Mouse (Mus musculus) c-Kit-positive CD71-positive TER-119-positive erythroid progenitor cells, embryonic 14.5 days (primary cell): ENCODE results near the gene Wapl.

Experiments
- DNase-seq: peaks from one replicate; pipeline ENCODE4 v3.0.0-alpha.2; 2013; ENCODE audit warnings: low spot score

Gene Wapl

DNA sequence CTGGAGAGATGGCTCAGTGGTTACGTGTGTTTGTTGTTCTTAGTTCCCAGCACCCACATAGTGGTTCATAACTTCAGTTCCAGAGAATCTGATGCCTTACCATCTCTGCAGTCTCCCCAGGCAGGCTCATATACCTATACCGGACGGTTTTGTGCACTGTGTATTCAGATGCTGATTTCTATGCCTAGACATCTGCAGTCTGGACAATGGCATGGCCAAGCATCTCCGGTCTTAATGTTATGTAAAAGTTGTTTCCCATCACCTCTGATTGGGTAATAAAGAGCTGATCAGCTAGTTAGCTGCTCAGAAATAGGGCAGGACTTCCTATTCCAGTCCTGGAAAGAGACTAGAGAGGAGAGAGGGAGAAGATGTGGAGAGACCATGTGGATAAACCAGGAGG is 20.2 kb downstream of the Wapl start:
- DNase-seq, result no peak

DNA sequence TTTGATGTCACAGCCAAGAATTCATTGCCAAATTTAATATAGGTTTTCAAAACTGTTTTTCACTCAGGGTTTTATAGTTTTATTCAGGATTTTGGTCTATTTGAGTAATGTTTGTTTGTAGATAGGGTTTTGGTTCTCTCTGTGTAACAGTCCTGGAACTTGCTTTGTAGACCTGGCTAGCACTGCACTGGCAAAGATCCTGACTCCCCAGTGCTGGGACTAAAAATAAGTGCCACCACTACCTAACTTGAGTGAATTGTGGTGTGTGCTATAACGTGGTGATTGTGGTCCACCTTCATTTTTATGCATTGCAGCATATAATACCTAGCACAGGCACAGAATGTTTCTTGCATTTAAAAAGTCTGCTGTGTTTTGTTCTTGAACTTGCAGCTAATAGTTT is 23.6 kb downstream of the Wapl start:
- no peak for DNase-seq

DNA sequence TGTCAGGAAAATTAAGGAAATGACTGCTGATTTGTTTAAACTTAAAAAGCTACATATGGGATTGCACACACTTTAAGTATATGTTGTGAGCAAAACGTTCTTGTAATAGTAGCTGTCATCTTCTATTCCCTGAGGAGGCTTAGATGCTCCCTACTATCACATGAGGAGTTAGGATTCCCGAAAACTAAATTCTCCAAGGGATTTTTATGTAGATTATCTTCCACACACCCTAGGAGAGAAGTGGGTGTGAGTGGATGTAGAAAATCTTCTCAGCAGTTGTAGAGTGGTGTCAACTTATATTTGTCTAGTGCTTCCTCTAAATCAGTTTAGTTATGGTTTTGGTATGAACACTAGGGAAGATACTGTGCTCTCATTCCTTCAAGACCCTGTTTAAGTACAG is 36.5 kb downstream of the Wapl start:
- no peak for DNase-seq

DNA sequence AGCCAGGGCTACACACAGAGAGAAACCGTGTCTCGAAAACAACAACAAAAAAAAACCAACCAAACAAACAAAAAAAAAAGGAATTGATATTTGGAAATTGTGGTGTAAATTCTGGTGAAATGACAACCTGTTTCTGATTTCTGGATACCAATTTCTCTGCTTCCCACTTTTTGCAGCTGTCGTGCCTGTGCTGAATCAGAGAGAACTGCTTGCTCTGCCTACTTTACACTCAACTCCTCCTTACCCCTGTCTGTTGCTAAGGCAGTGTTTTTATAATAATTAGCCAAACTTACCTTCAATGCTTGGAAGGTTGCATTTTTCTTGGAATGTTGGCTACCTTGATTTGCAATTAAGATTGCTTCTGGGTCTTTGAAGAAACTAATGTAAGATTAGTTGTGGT is 38.3 kb downstream of the Wapl start:
- DNase-seq, result no peak

DNA sequence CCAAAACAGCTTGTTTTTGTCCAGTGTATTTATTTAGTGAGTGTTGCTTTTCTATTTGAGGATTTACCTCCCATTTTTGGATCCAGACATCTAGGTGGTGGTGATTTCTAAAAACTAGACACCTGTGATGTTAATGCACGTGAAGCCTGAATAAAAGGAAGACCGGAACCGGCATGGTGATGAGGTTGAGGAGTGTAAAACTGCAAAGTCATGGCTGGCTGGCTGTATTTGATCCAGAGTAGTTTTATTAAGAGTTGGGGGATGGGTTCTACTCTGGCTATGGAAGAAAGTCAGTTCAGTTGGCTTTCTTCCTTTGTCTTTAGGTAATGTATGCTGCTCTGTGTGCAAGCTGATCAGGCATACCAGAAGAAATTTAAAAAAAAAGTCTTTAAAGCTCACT is 39.1 kb downstream of the Wapl start:
- no peak for DNase-seq

DNA sequence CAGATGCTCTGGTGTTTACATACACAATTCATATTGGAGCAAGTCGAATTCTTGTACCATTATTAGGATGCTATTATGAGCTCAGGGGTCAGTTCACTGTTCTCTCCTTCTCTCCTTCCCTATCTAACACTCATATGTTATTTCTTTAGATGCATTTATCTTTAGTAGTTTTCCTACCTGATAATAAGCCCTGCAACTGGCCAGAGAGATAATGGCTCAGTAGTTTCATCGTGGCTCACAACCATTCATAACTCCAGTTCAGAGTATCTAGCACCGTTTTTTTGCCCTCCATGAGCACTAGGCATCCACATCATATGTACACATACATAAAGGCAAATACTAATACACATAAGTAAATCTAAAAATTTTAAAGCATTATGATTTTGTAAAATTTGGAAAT is 44.4 kb downstream of the Wapl start:
- peak; percentile 37 for DNase-seq

DNA sequence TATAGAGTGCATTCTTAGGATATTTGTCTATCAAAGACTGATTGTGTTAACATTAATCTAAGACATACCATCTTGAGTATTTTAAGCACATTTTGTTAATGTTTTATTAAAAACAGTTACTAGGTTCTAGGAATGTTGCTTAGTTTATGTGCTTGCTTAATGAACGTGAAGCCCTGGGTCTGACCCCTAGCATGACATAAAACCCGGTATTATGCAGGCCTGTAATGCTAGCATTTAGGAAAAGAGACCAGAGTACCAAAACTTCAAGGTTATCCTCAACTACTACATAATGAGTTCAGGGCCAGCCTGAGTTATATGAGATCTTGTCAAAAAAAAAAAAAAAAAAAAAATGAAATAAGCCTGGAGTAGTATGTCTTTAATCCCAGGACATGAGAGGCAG is 54.0 kb downstream of the Wapl start:
- DNase-seq, result no peak

DNA sequence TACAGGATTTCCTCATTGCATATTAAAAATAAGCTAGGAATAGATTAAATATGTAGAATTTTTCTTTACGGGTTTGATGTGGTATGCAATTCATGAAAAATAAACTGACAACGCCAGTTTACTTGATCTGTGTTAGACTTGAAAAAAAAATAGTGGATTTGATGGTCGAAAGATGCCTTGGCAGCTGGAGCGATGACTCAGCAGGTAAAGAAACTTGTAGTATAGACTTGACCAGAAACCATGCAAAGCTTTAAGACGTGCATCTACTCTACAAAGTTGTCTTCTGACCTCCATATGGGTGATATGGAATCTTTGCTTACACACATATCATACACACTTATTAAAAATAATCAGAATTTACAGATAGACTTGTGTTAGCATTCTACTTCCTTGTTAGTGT is 61.7 kb downstream of the Wapl start:
- DNase-seq, result no peak

DNA sequence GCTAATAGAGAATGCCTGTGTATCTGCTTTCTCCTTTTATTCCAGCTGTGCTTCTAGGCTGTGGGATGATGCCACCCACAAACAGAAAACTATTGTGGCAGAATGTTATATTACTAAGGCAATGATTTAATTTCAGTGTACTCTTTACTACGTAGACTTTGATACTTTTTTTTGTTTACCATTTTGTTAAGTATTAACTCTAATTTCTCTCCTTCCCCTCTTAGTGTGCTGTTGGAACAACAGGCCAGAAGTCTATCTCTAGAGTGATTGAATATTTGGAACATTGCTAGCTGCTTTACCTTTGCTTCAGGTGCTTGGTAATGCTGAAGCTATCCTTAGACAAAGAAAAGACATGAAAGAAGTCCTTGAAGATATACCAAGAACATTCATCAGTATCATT is 71.7 kb downstream of the Wapl start:
- no peak for DNase-seq

DNA sequence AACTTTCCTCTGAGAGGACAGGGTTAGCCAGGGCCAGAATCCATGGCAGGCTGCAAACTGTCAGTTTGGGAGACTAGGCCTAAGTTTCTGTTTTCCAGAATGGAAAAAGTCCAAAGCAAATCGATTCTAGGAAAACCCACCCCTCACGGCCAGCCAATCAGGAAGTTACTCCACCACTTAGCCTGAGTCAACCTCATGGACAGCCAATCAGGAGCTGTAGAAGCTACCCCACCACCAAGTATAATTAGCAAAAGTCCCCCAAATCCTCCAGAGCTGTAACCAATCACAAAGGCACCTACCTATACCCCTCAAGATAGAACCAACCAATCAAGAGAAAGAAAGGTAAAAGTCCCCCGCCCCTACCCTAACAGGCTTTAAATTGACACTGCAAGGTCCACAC is 82.0 kb downstream of the Wapl start:
- DNase-seq, result no peak

DNA sequence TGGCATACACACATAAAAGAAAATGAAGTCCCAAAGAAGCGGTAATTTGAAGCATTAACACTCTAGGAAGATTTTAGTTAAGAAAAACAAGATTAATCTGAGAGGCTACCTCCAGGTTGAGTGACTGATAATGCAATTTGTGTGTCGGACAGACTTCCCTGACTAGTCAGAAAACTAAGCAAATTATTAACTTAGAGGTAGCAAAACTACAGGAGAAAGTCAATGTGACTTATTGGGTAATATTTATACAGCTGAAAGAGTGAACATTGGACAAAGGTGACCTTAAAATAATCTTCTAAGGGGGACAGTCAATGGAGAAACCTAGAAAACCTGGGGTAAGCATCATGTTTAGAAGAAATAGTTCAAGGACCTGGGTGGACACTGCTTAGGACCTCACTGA is 86.2 kb downstream of the Wapl start:
- no peak for DNase-seq

DNA sequence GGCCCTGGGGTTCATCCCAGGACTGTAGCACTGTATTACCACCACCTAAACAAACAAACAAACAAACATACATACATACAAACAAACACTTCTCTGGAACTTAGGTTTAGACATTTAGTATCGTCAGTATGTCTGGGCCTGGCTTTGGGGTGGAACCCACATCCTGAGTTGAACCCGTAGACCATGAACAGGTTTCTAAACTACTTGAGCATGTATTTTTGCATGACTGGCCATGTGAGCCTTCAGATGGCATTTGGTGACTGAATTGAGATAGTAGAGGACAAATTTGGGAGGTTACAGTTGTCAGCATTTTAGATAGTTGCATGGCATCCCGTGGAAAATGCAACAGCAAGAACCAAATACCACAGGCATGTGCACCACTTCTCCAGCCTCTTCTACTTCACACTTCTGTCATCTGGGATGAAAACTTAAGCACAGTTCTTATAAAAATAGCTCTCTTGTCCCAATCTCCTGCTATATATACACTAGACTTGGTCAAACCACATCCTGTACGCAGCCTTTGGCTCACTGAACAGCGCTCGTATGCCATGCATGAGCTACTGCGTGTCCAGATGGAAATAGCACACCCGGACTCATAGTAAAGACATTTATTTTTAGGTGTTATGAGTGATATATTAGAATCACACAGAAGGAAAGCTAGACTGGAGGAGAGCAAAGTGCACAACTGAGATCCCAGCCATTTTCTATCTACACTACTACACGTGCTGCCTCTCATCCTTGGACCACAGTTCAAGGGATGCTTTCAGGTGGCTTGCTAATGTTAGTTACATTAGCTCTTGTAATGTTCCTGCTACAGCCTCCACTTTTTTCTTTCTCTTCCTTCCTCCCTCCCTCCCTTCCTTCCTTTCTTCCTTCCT is 87.6 kb downstream of the Wapl start:
- DNase-seq, result no peak

DNA sequence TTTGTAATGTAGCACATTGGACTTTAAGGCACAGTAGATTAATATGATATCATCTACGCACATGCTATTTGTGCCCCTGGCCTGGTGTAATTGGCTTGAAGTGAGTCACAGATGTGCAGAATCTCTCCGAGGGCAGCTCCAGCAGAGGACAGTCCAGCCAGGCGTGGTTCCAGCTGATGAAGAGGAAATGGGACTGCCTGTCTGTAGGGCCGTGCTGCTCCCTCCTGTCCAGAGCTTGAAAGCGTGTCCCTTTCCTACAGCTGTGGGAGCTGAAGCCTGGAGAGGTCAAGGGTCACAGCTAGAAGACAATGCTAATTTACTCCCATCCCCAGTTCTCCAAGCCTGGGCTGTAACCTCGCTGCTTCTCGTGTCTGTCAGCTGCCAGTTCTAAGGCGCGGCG is 89.0 kb downstream of the Wapl start:
- DNase-seq, result no peak

DNA sequence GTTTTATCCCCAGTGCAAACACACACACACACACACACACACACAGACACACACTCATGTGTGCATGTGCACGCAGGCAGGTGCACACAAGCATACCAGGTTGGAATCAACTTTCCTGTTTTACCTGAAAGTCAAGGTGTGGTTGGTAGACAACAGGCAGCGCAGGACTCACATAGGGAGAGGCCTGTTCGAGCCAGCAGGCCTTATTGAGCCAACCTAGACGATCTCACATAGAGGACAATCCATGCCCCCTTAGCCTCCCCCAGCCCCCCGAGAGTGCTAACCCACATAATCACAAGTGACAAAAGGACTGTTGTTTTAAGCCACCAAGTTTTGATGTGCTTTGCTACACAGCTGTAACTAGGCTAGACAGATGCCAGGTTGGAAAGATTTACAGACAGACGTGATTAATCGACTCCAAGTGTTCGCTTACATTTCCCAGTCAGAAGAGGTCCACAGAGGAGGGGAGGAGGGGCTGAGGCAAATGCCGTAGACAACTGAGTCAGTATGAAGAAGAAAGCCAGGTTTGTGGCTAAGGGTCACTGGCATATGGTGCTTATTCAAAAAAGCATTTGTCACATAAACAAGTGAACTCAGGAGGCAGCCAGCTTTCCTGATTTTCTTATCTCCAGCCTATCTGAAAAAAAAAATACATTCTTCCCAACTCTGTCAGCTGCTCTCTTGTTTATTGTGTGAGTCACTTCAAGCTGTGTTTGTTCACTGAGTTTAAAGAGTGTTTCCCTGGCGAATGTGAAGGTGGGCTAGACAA is 90.2 kb downstream of the Wapl start:
- no peak for DNase-seq

DNA sequence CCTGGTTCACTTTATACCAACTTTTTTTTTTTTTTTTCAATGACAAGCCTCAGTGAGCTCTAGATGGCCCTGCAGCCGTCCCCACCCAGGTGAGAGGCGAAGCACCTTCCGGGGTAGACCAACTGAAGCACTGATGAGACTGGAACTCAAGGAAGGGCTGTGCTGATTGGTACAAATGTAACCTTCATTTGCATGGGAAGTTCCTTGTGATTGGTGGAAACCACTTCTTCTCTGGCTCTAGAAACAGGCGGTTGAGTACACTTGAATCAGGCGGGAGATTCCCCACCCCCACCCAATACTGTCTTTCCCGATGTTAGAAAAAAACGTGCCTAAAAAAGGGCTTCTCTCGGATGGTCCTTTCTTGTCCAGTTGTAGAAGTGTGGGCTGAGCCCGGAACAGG is 91.2 kb downstream of the Wapl start:
- DNase-seq, result no peak

DNA sequence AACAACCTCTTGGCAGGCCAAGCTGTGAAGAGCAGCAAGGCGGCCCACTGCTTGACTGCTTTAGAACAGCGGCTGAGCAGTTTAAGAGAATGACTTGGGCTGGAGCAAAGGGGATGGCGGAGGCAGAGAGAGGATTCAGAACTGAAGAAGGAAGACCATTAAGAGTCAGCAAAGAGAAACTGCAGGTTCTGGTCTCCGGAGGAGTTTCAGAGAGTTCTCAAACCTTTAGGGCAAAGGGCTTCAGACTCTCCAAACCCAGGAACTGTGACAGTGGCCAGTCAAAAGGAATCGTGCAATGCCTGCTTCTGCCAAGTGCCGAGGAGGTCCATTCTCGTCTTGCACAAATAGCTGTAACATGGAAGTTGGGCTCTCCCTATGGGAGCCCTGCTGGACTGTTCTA is 91.7 kb downstream of the Wapl start:
- DNase-seq, result no peak

DNA sequence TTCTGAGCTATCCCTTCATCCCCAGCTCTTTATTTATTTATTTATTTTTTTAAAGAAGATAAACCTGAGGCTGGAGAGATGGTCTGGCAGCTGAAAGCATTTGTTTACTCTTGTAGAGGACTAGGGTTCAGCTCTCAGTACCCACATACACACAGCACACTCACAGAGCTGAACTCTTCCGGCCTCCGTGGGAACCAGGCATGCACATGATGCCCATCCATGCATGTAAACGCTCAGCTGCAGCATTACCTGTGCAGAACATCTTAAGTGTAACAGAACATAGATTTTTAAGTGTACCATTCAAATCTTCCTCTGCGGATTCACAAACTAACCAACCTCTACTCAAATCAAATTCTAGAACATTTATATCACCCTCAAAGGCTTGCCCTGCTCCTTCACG is 92.5 kb downstream of the Wapl start:
- no peak for DNase-seq

DNA sequence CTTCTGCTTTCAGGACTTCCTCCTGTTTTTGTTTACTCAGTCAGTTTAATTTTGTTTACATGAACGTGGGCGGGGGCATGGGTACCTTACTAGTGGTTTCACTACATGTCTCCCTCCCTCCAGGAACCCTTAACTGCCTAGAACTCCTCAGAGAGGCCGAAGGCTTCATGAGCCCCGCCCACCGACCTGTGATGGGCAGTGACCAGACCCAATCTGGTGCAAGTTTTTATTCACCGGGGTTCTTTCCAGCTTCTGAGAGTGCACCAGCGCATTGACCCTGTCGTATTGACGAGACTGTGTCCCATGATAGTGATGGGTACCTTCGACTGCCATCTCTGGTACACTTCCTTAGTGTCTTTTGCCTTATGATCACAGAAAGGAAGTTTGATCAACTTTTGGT is 94.6 kb downstream of the Wapl start:
- DNase-seq, result peak; percentile 64

DNA sequence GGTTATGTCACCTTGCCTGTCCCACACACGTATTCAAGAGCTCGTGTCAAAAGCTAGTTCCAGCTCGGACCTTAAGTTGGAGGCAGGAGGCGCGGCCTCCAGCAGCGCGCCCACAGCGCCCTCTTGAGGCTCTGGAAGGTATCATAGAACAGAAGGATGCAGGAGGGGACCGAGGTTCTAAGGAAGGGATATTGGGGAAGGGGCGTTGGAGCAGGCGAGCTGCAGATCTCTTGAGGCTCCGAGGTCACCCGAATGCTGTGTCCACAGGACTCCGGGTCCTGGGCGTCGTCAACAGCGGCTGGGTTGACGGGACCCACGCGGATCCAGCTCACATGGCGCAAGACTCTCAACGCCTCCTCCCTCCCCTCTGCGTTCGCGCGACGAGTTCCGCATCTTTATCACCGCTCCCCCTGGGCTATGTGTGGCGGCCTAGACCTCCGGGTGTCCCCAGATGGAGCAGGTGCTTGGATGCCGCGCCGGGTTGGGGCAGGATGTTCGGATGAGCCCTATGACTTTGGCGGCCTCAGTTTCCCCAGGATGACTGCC is 95.4 kb downstream of the Wapl start:
- peak; percentile 75 for DNase-seq

DNA sequence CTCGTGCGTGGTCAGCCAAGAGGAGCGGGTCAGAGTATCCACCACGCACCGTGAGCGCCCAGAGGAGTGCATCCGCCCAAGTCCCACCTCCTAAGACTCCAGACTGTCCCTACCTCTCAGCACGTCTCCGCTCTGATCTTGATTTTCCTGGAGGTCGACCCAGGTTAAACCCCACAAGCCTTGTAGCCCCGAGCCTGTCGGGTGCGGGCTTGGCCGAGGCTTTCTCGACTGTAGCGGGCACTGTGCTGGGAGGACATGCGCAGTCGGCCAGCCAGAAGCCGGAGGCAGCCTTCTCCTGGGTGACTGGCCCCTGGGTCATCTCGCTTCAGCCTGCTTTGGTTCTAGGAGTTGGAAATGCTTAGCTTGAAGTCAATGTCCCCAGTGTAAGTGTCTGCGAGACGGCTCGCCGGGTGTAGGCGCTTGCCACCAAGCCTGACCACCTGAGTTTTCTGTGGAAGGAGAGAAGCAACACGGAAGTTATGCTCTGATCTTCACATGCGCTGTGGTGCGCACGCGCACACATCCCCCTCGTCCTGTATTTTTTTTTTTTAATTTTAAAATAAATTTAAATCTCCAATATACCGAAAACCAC is 95.9 kb downstream of the Wapl start:
- peak; percentile 23 for DNase-seq

DNA sequence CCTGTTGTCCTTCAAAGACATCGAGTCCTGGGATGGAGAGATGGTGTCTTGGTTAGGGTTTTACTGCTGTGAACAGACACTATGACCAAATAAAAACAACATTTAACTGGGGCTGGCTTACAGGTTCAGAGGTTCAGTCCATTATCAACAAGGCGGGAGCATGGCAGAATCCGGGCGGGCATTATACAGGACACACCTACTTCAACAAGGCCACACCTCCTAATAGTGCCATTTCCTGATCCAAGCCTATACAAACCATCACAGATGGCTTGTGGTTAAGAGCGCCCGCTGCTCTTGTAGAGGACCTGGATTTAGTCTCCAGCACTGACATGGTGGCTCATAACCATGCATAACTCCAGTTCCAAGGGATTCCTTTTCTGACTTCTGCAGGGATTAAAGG is 96.7 kb downstream of the Wapl start:
- DNase-seq, result peak; percentile 22

DNA sequence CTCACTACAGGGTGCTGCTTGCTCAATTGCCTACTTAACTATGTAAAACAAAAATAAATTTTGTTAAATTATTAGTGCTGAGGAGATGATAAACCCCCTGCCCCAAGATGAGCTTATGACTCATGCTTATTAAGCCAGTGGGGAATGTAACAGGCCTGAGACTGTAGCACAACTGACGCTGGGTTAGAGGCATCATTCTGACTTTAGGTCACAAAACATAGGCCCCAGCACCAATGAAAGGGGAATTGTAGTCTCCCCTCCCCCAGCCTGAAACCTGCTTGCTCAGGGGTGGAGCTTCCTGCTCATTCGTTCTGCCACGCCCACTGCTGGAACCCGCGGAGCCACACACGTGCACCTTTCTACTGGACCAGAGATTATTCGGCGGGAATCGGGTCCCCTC is 97.9 kb downstream of the Wapl start:
- DNase-seq, result no peak

DNA sequence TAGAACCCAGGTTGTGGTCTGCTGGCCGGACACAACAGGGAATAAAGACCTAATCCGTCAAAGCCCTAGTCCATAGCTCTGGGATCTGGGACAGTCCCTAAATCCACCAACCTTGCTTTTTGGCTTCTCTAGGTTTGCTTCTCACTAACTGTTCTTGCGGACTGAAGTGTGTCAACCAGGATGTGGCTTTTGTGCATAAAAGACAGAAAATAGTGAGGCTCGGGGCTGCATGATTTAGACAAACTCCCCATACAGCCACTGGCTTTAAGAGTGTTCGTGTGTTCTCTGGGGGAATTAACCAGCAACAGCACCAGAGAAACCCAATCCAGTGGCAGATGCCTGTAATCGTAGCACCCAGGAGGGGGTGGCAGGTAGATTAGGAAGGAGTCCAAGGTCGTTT is 98.4 kb downstream of the Wapl start:
- DNase-seq, result no peak
